Mouse (Mus musculus) thymus, adult 2 months (tissue): ENCODE results near the gene Clrn2. TPM values are rescaled to one million over a fixed set of nuclear protein-coding genes. Genes with fewer than 3 reads are reported as not detected.

Experiments used
- DNase-seq: peaks from one replicate; pipeline ENCODE4 v3.0.0; 2021
- H3K27ac ChIP-seq: fragments of 200-500 bp; 2 replicates; pipeline ENCODE4 v1.5.1; 2012; ENCODE audit warnings: low read length, control low read depth; ENCODE audit not compliant: control insufficient read depth, insufficient read depth
- H3K27me3 ChIP-seq: fragments of 200-500 bp; 2 replicates; pipeline ENCODE4 v1.6.1; 2012; ENCODE audit warnings: mild to moderate bottlenecking, low read length, moderate library complexity, mixed read lengths; ENCODE audit not compliant: control insufficient read depth, insufficient read depth
- H3K36me3 ChIP-seq: fragments of 200-500 bp; 2 replicates; pipeline ENCODE4 v1.6.1; 2012; ENCODE audit warnings: mild to moderate bottlenecking, low read length, moderate library complexity; ENCODE audit not compliant: control insufficient read depth, insufficient read depth
- H3K4me1 ChIP-seq: fragments of 200-500 bp; replicated peaks from 2 replicates; pipeline ENCODE4 v1.6.1; 2012; ENCODE audit warnings: low read length; ENCODE audit not compliant: control insufficient read depth, insufficient read depth
- H3K4me3 ChIP-seq: fragments of 200-500 bp; 2 replicates; pipeline ENCODE4 v1.5.1; 2012; ENCODE audit warnings: mild to moderate bottlenecking, low read length, control low read depth, moderate library complexity; ENCODE audit not compliant: control insufficient read depth, insufficient read depth
- CTCF ChIP-seq: fragments of 200-500 bp; IDR thresholded peaks from 2 replicates; pipeline ENCODE4 v1.5.1; 2012; ENCODE audit warnings: mild to moderate bottlenecking, control low read depth, low read length, moderate library complexity, borderline replicate concordance; ENCODE audit not compliant: control insufficient read depth, poor library complexity, insufficient read depth; ENCODE audit errors: extremely low read depth
- POLR2A ChIP-seq: fragments of 200-500 bp; IDR thresholded peaks from 2 replicates; pipeline ENCODE4 v1.6.1; 2012; ENCODE audit warnings: mild to moderate bottlenecking, low read length, control low read depth, moderate library complexity; ENCODE audit not compliant: control insufficient read depth, poor library complexity, insufficient read depth; ENCODE audit errors: extremely low read depth
- whole genome bisulfite sequencing: fragments of 180-500 bp; shearing (Covaris S2); methylation state at CpG from one replicate; pipeline ENCODE4 v1.1.7; 2018; 5-methylcytosine and 5-hydroxymethylcytosine counted together
- polyA plus RNA-seq: library from polyadenylated mRNA; depleted of rRNA; stranded (reverse); fragments of >200 nt; gene quantifications from 2 replicates; pipeline ENCODE4 v1.2.3, GENCODE M21; 2012

Clrn2 gene
- polyA plus RNA-seq, 1 experiment: not detected

GRCm38 (mm10) chr5:45438301-45438700 is 15.2 kb upstream of the Clrn2 start:
- H3K4me1 ChIP-seq: no peaks in the 10 kb centered on the region
- WGBS: 96% methylated on average over 8 of the region's 8 CpGs
- H3K4me3 ChIP-seq: no peak overlapping the region
- H3K27me3 ChIP-seq: no peaks in the 10 kb centered on the region
- no peak overlapping the region for H3K27ac ChIP-seq
- peaks cover 6% of the 10 kb centered on the region; the same call in 1 of the 2 replicates for H3K36me3 ChIP-seq
- no peak for DNase-seq
- TF ChIP-seq POLR2A (no peak), CTCF (no peak)

- WGBS: 97% methylated on average over 3 of the region's 3 CpGs
- no peak for DNase-seq
- Histone ChIP-seq H3K27me3 (no peaks in the 10 kb centered on the region), H3K27ac (no peak overlapping the region), H3K4me3 (no peak overlapping the region), H3K4me1 (no peaks in the 10 kb centered on the region), H3K36me3 (0 out of 2 replicates have a peak, but pooled peaks cover 3% of the 10 kb centered on the region)
- TF ChIP-seq CTCF (no peak), POLR2A (no peak)
These were observed 12.4 kb upstream of the Clrn2 start for GRCm38 (mm10) chr5:45441124-45441523.

DNA sequence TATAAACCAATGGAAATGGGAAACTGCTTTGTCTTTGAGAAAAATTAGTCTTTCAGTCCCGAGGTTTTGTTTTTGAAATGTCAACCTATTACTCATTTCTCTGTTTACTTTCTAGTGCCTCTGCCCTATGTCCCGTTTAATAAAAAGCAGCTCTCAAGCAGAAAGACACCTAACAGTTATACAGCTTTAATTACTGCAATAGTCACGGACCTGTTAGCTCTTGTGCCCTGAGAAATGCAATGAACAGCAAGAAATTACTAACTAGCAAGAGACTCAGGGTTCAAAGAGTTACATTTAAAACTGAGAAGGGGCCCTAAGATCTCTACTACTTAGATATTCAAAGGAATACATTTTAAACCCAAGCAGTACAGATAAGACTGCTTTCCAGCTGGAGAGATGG is 11.8 kb upstream of the Clrn2 start:
- no peak for DNase-seq
- Histone ChIP-seq H3K27me3 (no peaks in the 10 kb centered on the region), H3K27ac (no peak overlapping the region), H3K4me3 (no peak overlapping the region), H3K36me3 (0 out of 2 replicates have a peak, but pooled peaks cover 3% of the 10 kb centered on the region), H3K4me1 (no peaks in the 10 kb centered on the region)
- no peak for TF ChIP-seq POLR2A
- TF ChIP-seq CTCF: no peak
- WGBS: 87% methylated on average over 3 of the region's 3 CpGs

DNA sequence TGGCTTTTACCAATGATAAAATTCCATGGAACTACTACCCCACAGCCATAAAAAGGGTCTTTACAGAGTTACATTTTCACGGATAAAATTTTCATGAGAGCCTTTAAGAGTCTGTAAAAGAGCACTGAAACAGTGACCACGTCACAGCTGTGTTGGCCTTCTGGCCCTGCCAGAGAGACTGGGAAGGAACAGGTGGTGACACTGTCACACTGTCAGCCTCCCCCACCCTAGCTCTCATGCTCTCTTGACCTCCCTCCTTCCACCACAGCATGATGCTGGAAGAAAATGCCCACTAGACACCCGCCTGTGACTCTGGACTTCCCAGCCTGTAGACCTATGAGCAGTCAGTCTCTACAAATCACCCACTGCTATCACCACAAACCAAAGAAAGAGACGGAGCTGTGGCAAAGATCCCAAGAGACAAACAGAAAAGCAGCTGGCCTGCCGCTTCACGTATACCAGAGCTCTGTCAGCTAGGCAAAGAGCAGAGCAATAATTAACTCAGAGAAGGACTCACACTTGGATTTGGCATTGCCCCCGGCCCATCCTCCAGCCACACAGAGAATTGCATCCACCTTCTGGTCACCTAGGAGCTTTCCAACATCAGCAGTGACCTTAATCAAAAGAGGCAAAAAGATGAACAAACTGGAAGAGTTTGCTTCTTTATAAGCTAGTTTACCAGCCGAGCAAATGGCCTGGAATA is 9.3 kb upstream of the Clrn2 start:
- H3K27ac ChIP-seq: no peak overlapping the region
- TF ChIP-seq CTCF: no peak
- no peak for TF ChIP-seq POLR2A

GRCm38 (mm10) chr5:45448676-45449075 is 4.9 kb upstream of the Clrn2 start:
- no peak for DNase-seq
- 87% methylated on average over 5 of the region's 5 CpGs for WGBS
- no peak overlapping the region for H3K4me3 ChIP-seq

More for the DNA sequence above, 9.3 kb upstream of the Clrn2 start:
- no peak for DNase-seq
- H3K27me3 ChIP-seq: no peaks in the 10 kb centered on the region
- no peak overlapping the region for H3K4me3 ChIP-seq
- H3K4me1 ChIP-seq: peaks cover 6% of the 10 kb centered on the region
- no peaks in the 10 kb centered on the region for H3K36me3 ChIP-seq
- WGBS: 97% methylated on average over 8 of the region's 8 CpGs

DNA sequence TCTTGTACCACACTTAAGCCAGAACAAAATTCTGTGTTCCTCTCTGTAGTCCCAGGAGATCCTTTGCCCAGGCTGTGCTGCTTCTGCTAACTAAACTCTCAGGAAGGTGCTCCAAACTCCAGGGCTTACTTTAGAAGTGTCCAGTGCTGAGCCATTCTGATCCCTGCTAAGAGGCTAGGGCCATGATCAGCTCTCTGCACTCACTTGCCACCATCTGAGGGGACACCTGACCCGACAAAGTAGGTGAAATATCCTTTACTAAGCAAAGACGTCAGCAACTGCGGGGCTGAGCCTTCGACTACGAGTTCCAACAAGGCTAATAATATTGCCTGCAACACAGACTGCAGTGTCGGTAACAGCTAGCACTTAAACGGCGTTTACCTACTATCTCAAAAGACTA is 4.3 kb upstream of the Clrn2 start:
- no peak overlapping the region for H3K27ac ChIP-seq
- H3K27me3 ChIP-seq: no peaks in the 10 kb centered on the region
- TF ChIP-seq POLR2A: no peak
- no peak for TF ChIP-seq CTCF
- DNase-seq: no peak
- H3K4me3 ChIP-seq: no peak overlapping the region
- 2% methylated on average over 8 of the region's 8 CpGs for WGBS
- no peaks in the 10 kb centered on the region for H3K36me3 ChIP-seq
- H3K4me1 ChIP-seq: peaks cover 9% of the 10 kb centered on the region

More at GRCm38 (mm10) chr5:45448676-45449075, 4.9 kb upstream of the Clrn2 start:
- Histone ChIP-seq H3K4me1 (peaks cover 9% of the 10 kb centered on the region), H3K27ac (no peak overlapping the region), H3K27me3 (no peaks in the 10 kb centered on the region), H3K36me3 (no peaks in the 10 kb centered on the region)
- no peak for TF ChIP-seq POLR2A
- TF ChIP-seq CTCF: no peak
